Mouse (Mus musculus): ENCODE results near the gene Pgap1. TPM values are rescaled to one million over a fixed set of nuclear protein-coding genes. Genes with fewer than 3 reads are reported as not detected.
A peak's percentile ranks its signal among the peaks of the same experiment; 100 is the strongest.

The Pgap1 gene
- polyA plus RNA-seq, 1 experiment = 2.8 TPM

DNA sequence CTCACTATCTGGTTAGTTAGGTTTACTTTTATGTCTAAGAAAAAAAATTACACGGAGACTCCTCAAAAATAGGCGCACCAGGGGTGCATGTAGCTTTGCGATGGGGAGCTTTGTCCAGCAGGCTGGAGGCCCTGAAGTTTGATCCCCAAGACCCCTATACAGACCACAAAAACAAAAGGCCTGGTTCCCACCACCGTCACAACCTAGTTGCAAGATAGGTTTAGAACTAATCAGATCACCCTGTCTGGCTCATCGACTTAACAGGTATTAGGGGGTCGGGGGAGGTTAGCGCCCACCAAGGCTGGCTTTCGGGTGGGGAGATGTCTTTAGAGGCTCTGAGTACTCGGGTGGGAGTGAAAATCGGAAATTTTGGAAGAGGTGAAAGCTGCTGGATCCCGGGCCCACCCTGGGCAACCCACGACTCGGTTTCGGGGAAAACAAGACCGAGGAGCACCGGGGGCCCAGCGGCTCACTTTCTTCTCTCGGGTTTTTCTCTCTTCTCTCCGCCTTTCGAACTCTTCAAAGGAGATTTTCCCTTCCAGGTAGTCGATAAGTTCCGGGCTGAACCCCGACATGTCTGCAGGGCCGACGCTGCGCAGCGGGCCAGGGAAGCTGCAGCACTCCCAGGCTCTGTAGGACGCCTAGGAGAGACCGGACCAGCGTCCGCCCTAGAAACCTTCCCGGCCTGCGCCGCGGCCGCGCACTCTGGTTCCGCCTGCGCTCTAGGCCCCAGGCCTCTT, 119.0 kb downstream of the Pgap1 start, which contains the start of gene Gtf3c3:
TSS of gene Gtf3c3 (minus strand) at position 632 of the 740 bp plus-strand sequence.
- no peaks in the 10 kb centered on the region for H3K36me3 ChIP-seq (ENCODE audit: control insufficient read depth, insufficient read depth, low read length)
- WGBS = 2% methylated on average over 39 of the region's 39 CpGs
- no peaks in the 10 kb centered on the region for H3K27me3 ChIP-seq (replicated peaks; ENCODE audit: control insufficient read depth, insufficient read depth, low read length)
- TF ChIP-seq POLR2A (IDR thresholded peaks at IDR 0.05; ENCODE audit: low read depth, low read length) (peak; percentile 46), CTCF (conservative IDR thresholded peaks at IDR 0.05; ENCODE audit: insufficient read depth, insufficient read length, low read depth, low read length) (no peak)
- H3K27ac ChIP-seq (ENCODE audit: insufficient read depth, low read depth, low read length) = no peak within 1 kb of the TSS
- DNase-seq = peak; percentile 84
- H3K4me3 ChIP-seq (ENCODE audit: insufficient read depth, low read depth, low read length) = peak within 1 kb of the TSS; percentile 77
- 0 out of 2 replicates have a peak, but pooled peaks cover 5% of the 10 kb centered on the region for H3K4me1 ChIP-seq (ENCODE audit: control insufficient read depth, insufficient read depth, low read length)

Other genes starting within 250 kb of the Pgap1 start
- gene Gtf3c3, start 118.7 kb downstream of the Pgap1 start, polyA plus RNA-seq (2012; rRNA removed) = 4.8 and 5.4 TPM in 2 replicates